Mouse (Mus musculus): ENCODE measurements around the gene Col11a1. TPM values are rescaled to one million over a fixed set of nuclear protein-coding genes. Genes with fewer than 3 reads are reported as not detected.

Col11a1 gene
- 0.25 and 0.28 TPM in 2 replicates for polyA plus RNA-seq (2012; rRNA removed)

- H3K27ac ChIP-seq (ENCODE audit: control insufficient read depth, insufficient read depth, low read depth, low read length) = no peak within 1 kb of the TSS
- H3K4me1 ChIP-seq (ENCODE audit: control insufficient read depth, insufficient read depth, low read length) = peaks cover 8% of the 10 kb centered on the region; the same call in 1 of the 2 replicates
- no peaks in the 10 kb centered on the region for H3K36me3 ChIP-seq (ENCODE audit: control insufficient read depth, insufficient read depth, low read length)
- no peaks in the 10 kb centered on the region; the same call in 1 of the 2 replicates for H3K27me3 ChIP-seq (ENCODE audit: control insufficient read depth, insufficient read depth, low read length)
- H3K4me3 ChIP-seq (ENCODE audit: control insufficient read depth, low read depth, low read length) = peak within 1 kb of the TSS; percentile 58
- TF ChIP-seq CTCF (IDR thresholded peaks at IDR 0.05; ENCODE audit: control insufficient read depth, insufficient read depth, insufficient replicate concordance, low read depth, low read length) (no peak), POLR2A (IDR thresholded peaks at IDR 0.05; ENCODE audit: control insufficient read depth, low read depth, low read length) (no peak)
Observed at GRCm38 (mm10) chr3:114029971-114030635, at the start of gene Col11a1. Col11a1 (plus strand) TSS chr3:114030540.

DNA sequence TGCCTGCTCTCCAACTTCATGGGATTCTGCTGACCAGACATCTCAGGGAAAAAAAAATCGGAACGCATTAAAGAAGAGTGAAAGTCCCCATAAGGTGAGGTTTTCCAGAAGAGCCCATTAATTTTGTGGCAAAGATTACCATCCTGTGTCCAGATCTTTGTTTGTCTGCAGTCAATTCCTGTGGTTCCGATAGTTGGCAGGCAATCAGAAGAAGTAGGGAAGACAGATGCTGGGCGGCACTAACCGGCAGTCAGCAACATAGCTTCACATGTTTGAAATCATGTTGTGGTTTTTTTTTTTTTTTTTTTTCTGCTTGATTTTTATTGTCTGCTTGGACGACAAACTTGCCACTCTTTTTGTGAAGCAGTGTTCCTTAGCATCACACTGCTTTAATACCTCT lies 39.4 kb upstream of the Col11a1 start:
- Histone ChIP-seq H3K27ac (ENCODE audit: control insufficient read depth, insufficient read depth, low read depth, low read length) (no peak overlapping the region), H3K4me3 (ENCODE audit: control insufficient read depth, low read depth, low read length) (no peak overlapping the region), H3K4me1 (ENCODE audit: control insufficient read depth, insufficient read depth, low read length) (no peaks in the 10 kb centered on the region), H3K36me3 (ENCODE audit: control insufficient read depth, insufficient read depth, low read length) (no peaks in the 10 kb centered on the region), H3K27me3 (ENCODE audit: control insufficient read depth, insufficient read depth, low read length) (no peaks in the 10 kb centered on the region)
- TF ChIP-seq POLR2A (IDR thresholded peaks at IDR 0.05; ENCODE audit: control insufficient read depth, low read depth, low read length) (no peak), CTCF (IDR thresholded peaks at IDR 0.05; ENCODE audit: control insufficient read depth, insufficient read depth, insufficient replicate concordance, low read depth, low read length) (no peak)

- Histone ChIP-seq H3K4me3 (ENCODE audit: control insufficient read depth, low read depth, low read length) (peak overlapping the region; percentile 58), H3K27ac (ENCODE audit: control insufficient read depth, insufficient read depth, low read depth, low read length) (no peak overlapping the region)
- TF ChIP-seq CTCF (IDR thresholded peaks at IDR 0.05; ENCODE audit: control insufficient read depth, insufficient read depth, insufficient replicate concordance, low read depth, low read length) = no peak
- TF ChIP-seq POLR2A (IDR thresholded peaks at IDR 0.05; ENCODE audit: control insufficient read depth, low read depth, low read length) = no peak
Observed at GRCm38 (mm10) chr3:114030886-114031285, 546 bp downstream of the Col11a1 start.

GRCm38 (mm10) chr3:114031351-114032213 lies 1.2 kb downstream of the Col11a1 start:
- peaks cover 8% of the 10 kb centered on the region; the same call in 1 of the 2 replicates for H3K4me1 ChIP-seq (ENCODE audit: control insufficient read depth, insufficient read depth, low read length)
- TF ChIP-seq POLR2A (IDR thresholded peaks at IDR 0.05; ENCODE audit: control insufficient read depth, low read depth, low read length) (no peak), CTCF (IDR thresholded peaks at IDR 0.05; ENCODE audit: control insufficient read depth, insufficient read depth, insufficient replicate concordance, low read depth, low read length) (no peak)
- no peaks in the 10 kb centered on the region for H3K36me3 ChIP-seq (ENCODE audit: control insufficient read depth, insufficient read depth, low read length)
- no peaks in the 10 kb centered on the region; the same call in 1 of the 2 replicates for H3K27me3 ChIP-seq (ENCODE audit: control insufficient read depth, insufficient read depth, low read length)
- H3K27ac ChIP-seq (ENCODE audit: control insufficient read depth, insufficient read depth, low read depth, low read length) = no peak overlapping the region
- H3K4me3 ChIP-seq (ENCODE audit: control insufficient read depth, low read depth, low read length) = peak overlapping the region; percentile 50

More at GRCm38 (mm10) chr3:114030886-114031285, 546 bp downstream of the Col11a1 start:
- no peaks in the 10 kb centered on the region; the same call in 1 of the 2 replicates for H3K27me3 ChIP-seq (ENCODE audit: control insufficient read depth, insufficient read depth, low read length)
- H3K4me1 ChIP-seq (ENCODE audit: control insufficient read depth, insufficient read depth, low read length) = peaks cover 8% of the 10 kb centered on the region; the same call in 1 of the 2 replicates
- H3K36me3 ChIP-seq (ENCODE audit: control insufficient read depth, insufficient read depth, low read length) = no peaks in the 10 kb centered on the region

- no peak for TF ChIP-seq CTCF (IDR thresholded peaks at IDR 0.05; ENCODE audit: control insufficient read depth, insufficient read depth, insufficient replicate concordance, low read depth, low read length)
- TF ChIP-seq POLR2A (IDR thresholded peaks at IDR 0.05; ENCODE audit: control insufficient read depth, low read depth, low read length) = no peak
- H3K4me1 ChIP-seq (ENCODE audit: control insufficient read depth, insufficient read depth, low read length) = peaks cover 8% of the 10 kb centered on the region; the same call in 1 of the 2 replicates
- H3K27me3 ChIP-seq (ENCODE audit: control insufficient read depth, insufficient read depth, low read length) = no peaks in the 10 kb centered on the region; the same call in 1 of the 2 replicates
- H3K4me3 ChIP-seq (ENCODE audit: control insufficient read depth, low read depth, low read length) = no peak overlapping the region
- no peak overlapping the region for H3K27ac ChIP-seq (ENCODE audit: control insufficient read depth, insufficient read depth, low read depth, low read length)
- no peaks in the 10 kb centered on the region for H3K36me3 ChIP-seq (ENCODE audit: control insufficient read depth, insufficient read depth, low read length)
Observed at GRCm38 (mm10) chr3:114032333-114032732, 2.0 kb downstream of the Col11a1 start.

DNA sequence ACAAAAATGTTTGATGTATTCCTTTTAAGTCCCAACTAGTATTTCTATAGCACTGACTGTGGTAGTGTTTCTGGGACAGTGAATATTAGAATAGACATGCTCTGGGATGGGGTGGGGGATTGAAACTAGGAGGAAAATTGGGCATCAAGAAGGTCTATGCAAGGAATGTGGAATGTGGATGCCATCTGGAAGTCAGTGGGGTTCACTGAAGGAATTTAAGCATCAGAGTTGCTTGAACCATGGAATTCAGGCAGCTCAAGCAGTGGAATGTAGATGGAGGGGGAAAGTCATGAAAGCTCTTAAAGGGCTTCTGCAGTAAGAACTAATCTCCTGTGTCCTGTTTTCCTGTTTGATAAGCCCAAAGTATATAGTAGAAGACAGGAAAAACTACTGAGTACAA lies 22.1 kb downstream of the Col11a1 start:
- no peaks in the 10 kb centered on the region for H3K27me3 ChIP-seq (ENCODE audit: control insufficient read depth, insufficient read depth, low read length)
- no peaks in the 10 kb centered on the region for H3K36me3 ChIP-seq (ENCODE audit: control insufficient read depth, insufficient read depth, low read length)
- no peak for TF ChIP-seq CTCF (IDR thresholded peaks at IDR 0.05; ENCODE audit: control insufficient read depth, insufficient read depth, insufficient replicate concordance, low read depth, low read length)
- TF ChIP-seq POLR2A (IDR thresholded peaks at IDR 0.05; ENCODE audit: control insufficient read depth, low read depth, low read length) = no peak
- H3K4me3 ChIP-seq (ENCODE audit: control insufficient read depth, low read depth, low read length) = no peak overlapping the region
- H3K4me1 ChIP-seq (ENCODE audit: control insufficient read depth, insufficient read depth, low read length) = no peaks in the 10 kb centered on the region
- H3K27ac ChIP-seq (ENCODE audit: control insufficient read depth, insufficient read depth, low read depth, low read length) = no peak overlapping the region

DNA sequence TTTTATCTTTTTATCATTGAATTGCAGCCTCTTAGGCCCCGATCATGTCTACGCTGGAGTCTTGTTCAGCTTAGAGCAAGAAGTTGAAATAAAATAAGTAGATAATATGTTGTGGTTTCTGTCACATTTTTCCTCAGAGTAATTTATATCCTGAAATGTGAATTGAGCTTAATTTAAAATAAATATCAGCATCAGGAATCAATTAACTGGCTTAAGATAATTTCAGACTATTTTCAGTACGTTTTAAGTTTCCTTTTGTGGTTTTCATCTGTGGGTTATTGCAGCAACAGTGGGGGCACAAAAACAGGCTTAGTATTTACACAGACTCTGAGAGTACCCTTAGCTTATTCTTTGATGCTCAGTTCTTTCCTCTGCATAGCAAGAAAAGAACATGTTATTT lies 23.2 kb downstream of the Col11a1 start:
- H3K27me3 ChIP-seq (ENCODE audit: control insufficient read depth, insufficient read depth, low read length) = no peaks in the 10 kb centered on the region
- no peaks in the 10 kb centered on the region for H3K4me1 ChIP-seq (ENCODE audit: control insufficient read depth, insufficient read depth, low read length)
- H3K27ac ChIP-seq (ENCODE audit: control insufficient read depth, insufficient read depth, low read depth, low read length) = no peak overlapping the region
- H3K4me3 ChIP-seq (ENCODE audit: control insufficient read depth, low read depth, low read length) = no peak overlapping the region
- TF ChIP-seq CTCF (IDR thresholded peaks at IDR 0.05; ENCODE audit: control insufficient read depth, insufficient read depth, insufficient replicate concordance, low read depth, low read length) = no peak
- no peak for TF ChIP-seq POLR2A (IDR thresholded peaks at IDR 0.05; ENCODE audit: control insufficient read depth, low read depth, low read length)
- H3K36me3 ChIP-seq (ENCODE audit: control insufficient read depth, insufficient read depth, low read length) = no peaks in the 10 kb centered on the region
